Mouse (Mus musculus): ENCODE results near the gene Ccdc65.

DNA sequence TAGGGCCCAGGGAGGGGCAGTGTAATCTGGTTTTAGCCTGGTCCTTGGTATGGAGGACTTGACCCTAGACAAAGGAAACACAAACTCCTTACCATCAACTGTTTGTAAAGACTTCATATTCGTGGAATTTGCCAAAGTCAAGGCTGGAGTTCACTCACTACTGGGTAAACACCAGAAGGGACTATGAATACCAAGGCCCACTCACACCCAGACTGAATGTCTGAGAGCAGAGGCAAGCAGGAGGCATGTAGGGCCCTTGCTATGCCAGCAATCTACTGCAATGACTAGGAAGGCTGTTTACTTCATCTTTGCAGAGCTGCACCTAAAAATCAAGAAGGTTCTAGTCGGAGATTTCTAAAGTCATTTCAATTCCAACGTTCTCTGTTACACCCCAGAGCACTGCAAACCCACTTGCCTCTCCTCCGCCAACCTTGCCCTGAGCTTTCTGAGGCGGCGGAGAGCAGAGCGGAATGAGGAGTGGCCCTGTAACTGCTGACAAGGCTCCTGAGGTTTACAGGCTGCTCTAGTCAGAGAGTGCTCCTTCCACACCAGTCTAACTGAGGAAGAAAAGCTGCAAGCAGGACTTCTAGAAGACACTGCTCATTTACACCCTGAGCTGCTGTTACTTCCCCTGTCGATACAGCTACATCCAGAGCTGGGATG lies 34.9 kb downstream of the Ccdc65 start:
- TF ChIP-seq CTCF (IDR thresholded peaks at IDR 0.05; ENCODE audit: extremely low read depth, insufficient read depth, low read length) (no peak), POLR2A (IDR thresholded peaks at IDR 0.05; ENCODE audit: extremely low read depth, insufficient read depth, low read length) (no peak)
